Mouse (Mus musculus) MEL (cell line): ENCODE results near the gene Vstm2b. TPM values are rescaled to one million over a fixed set of nuclear protein-coding genes. Genes with fewer than 3 reads are reported as not detected.

Source experiments
- DNase-seq: peaks from one replicate; pipeline ENCODE4 v3.0.0; 2011; ENCODE audit warnings: low read depth, low spot score
- H3K27ac ChIP-seq: 2 replicates; pipeline ENCODE4 v1.5.1; 2012; ENCODE audit warnings: low read depth, mild to moderate bottlenecking, control low read depth, low read length, moderate library complexity; ENCODE audit not compliant: control insufficient read depth
- H3K27me3 ChIP-seq, 2 experiments: fragments of 150-350 bp in 1 of 2; sonication (generic) in 1 of 2; 2 replicates each; pipeline ENCODE4 v1.6.1; 2012; ENCODE audit warnings: low read length in 2 of 2, mild to moderate bottlenecking in 2 of 2, improper control_type of control experiment in 1 of 2, moderate library complexity in 1 of 2; ENCODE audit not compliant: insufficient read depth in 2 of 2, control insufficient read depth in 1 of 2
- H3K36me3 ChIP-seq, 2 experiments: 2 replicates each; pipeline ENCODE4 v1.6.1; 2012 to 2014; ENCODE audit warnings: low read length in 2 of 2, improper control_type of control experiment in 1 of 2, inconsistent platforms in 1 of 2, mild to moderate bottlenecking in 1 of 2; ENCODE audit not compliant: insufficient read depth in 2 of 2, control insufficient read depth in 1 of 2
- H3K4me1 ChIP-seq, 2 experiments: fragments of 150-350 bp in 1 of 2; sonication (generic) in 1 of 2; 2 replicates each; pipeline ENCODE4 v1.6.1; 2012; ENCODE audit warnings: low read length in 2 of 2, improper control_type of control experiment in 1 of 2, mild to moderate bottlenecking in 1 of 2; ENCODE audit not compliant: insufficient read depth in 2 of 2, control insufficient read depth in 1 of 2
- H3K4me3 ChIP-seq, 2 experiments: fragments of 150-350 bp in 1 of 2; sonication (generic) in 1 of 2; 2 replicates each; pipeline ENCODE4 v1.5.1; 2012; ENCODE audit warnings: low read depth in 2 of 2, low read length in 2 of 2, mild to moderate bottlenecking in 2 of 2, moderate library complexity in 2 of 2, control low read depth in 1 of 2, improper control_type of control experiment in 1 of 2; ENCODE audit not compliant: control insufficient read depth in 1 of 2, insufficient read depth in 1 of 2
- H3K79me2 ChIP-seq: 2 replicates; pipeline ENCODE4 v1.6.1; 2012; ENCODE audit warnings: mild to moderate bottlenecking, low read length, moderate library complexity; ENCODE audit not compliant: control insufficient read depth, poor library complexity, insufficient read depth
- H3K9ac ChIP-seq: 2 replicates; pipeline ENCODE4 v1.6.1; 2012; ENCODE audit warnings: low read depth, mild to moderate bottlenecking, control low read depth, low read length, moderate library complexity; ENCODE audit not compliant: control insufficient read depth, poor library complexity, severe bottlenecking
- H3K9me3 ChIP-seq: fragments of 150-350 bp; sonication (generic); replicated peaks from 2 replicates; pipeline ENCODE4 v1.6.1; 2012; ENCODE audit warnings: mild to moderate bottlenecking, low read length, improper control_type of control experiment, moderate library complexity; ENCODE audit not compliant: insufficient read depth
- CHD1 ChIP-seq: IDR thresholded peaks from 2 replicates; pipeline ENCODE4 v1.6.1; 2012; ENCODE audit warnings: low read depth, mild to moderate bottlenecking, inconsistent platforms, low read length, improper control_type of control experiment
- CTCF ChIP-seq, 3 experiments: IDR thresholded peaks in 2 of 3; conservative IDR thresholded peaks in 1 of 3; 2 replicates each; pipeline ENCODE4 v1.5.1; 2011 to 2012; ENCODE audit warnings: low read length in 3 of 3, low read depth in 2 of 3, mild to moderate bottlenecking in 2 of 3, improper control_type of control experiment in 1 of 3, inconsistent platforms in 1 of 3, mixed read lengths in 1 of 3, moderate library complexity in 1 of 3; ENCODE audit not compliant: control insufficient read depth in 1 of 3, insufficient read depth in 1 of 3, poor library complexity in 1 of 3, severe bottlenecking in 1 of 3
- GABPA ChIP-seq: IDR thresholded peaks from 2 replicates; pipeline ENCODE4 v1.6.1; 2012; ENCODE audit warnings: low read depth, mild to moderate bottlenecking, inconsistent platforms, low read length, improper control_type of control experiment, moderate library complexity
- HCFC1 ChIP-seq: IDR thresholded peaks from 2 replicates; pipeline ENCODE4 v1.6.1; 2012; ENCODE audit warnings: low read depth, mild to moderate bottlenecking, inconsistent platforms, low read length, improper control_type of control experiment, moderate library complexity
- JUND ChIP-seq: IDR thresholded peaks from 2 replicates; pipeline ENCODE4 v1.6.1; 2011; ENCODE audit warnings: low read depth, mild to moderate bottlenecking, improper control_type of control experiment, low read length
- MAFK ChIP-seq: IDR thresholded peaks from 2 replicates; pipeline ENCODE4 v1.6.1; 2011; ENCODE audit warnings: low read depth, mild to moderate bottlenecking, low read length, improper control_type of control experiment, borderline replicate concordance
- MAZ ChIP-seq: IDR thresholded peaks from 2 replicates; pipeline ENCODE4 v1.6.1; 2012; ENCODE audit warnings: low read depth, mild to moderate bottlenecking, inconsistent platforms, low read length, improper control_type of control experiment
- MEF2A ChIP-seq: IDR thresholded peaks from 2 replicates; pipeline ENCODE4 v1.6.1; 2014; ENCODE audit warnings: low read depth, mild to moderate bottlenecking, inconsistent platforms, low read length, improper control_type of control experiment; ENCODE audit not compliant: poor library complexity, insufficient replicate concordance, severe bottlenecking; ENCODE audit errors: extremely low read depth
- MXI1 ChIP-seq: IDR thresholded peaks from 2 replicates; pipeline ENCODE4 v1.6.1; 2011; ENCODE audit warnings: mild to moderate bottlenecking, low read depth, low read length, improper control_type of control experiment
- MYC ChIP-seq: IDR thresholded peaks from 2 replicates; pipeline ENCODE4 v1.6.1; 2011; ENCODE audit warnings: low read depth, mild to moderate bottlenecking, low read length, improper control_type of control experiment, moderate library complexity
- NELFE ChIP-seq: IDR thresholded peaks from 2 replicates; pipeline ENCODE4 v1.6.1; 2011; ENCODE audit warnings: low read depth, low read length, improper control_type of control experiment
- NRF1 ChIP-seq: IDR thresholded peaks from 2 replicates; pipeline ENCODE4 v1.6.1; 2014; ENCODE audit warnings: low read depth, mild to moderate bottlenecking, inconsistent platforms, low read length, improper control_type of control experiment, moderate library complexity; ENCODE audit not compliant: poor library complexity, insufficient read depth, severe bottlenecking
- POLR2AphosphoS2 ChIP-seq: IDR thresholded peaks from 2 replicates; pipeline ENCODE4 v1.6.1; 2011; ENCODE audit warnings: low read length, improper control_type of control experiment
- RCOR1 ChIP-seq: IDR thresholded peaks from 2 replicates; pipeline ENCODE4 v1.6.1; 2012; ENCODE audit warnings: low read depth, mild to moderate bottlenecking, inconsistent platforms, low read length, improper control_type of control experiment
- SIN3A ChIP-seq: IDR thresholded peaks from 2 replicates; pipeline ENCODE4 v1.6.1; 2012; ENCODE audit warnings: low read length, improper control_type of control experiment, inconsistent platforms
- TAL1 ChIP-seq: IDR thresholded peaks from 2 replicates; pipeline ENCODE4 v1.6.1; 2012; ENCODE audit warnings: mild to moderate bottlenecking, inconsistent platforms, low read length, moderate library complexity, mixed read lengths
- TBP ChIP-seq: IDR thresholded peaks from 2 replicates; pipeline ENCODE4 v1.8.0; 2011; ENCODE audit warnings: low read depth, low read length, improper control_type of control experiment
- TCF12 ChIP-seq: IDR thresholded peaks from 2 replicates; pipeline ENCODE4 v1.6.1; 2014; ENCODE audit warnings: low read depth, mild to moderate bottlenecking, inconsistent platforms, low read length, improper control_type of control experiment, moderate library complexity
- UBTF ChIP-seq: IDR thresholded peaks from 2 replicates; pipeline ENCODE4 v1.6.1; 2012; ENCODE audit warnings: low read depth, mild to moderate bottlenecking, inconsistent platforms, low read length, improper control_type of control experiment, moderate library complexity, borderline replicate concordance; ENCODE audit not compliant: insufficient read depth
- USF2 ChIP-seq, 2 experiments: IDR thresholded peaks; 2 replicates each; pipeline ENCODE4 v1.6.1; 2011 to 2012; ENCODE audit warnings: improper control_type of control experiment in 2 of 2, low read length in 2 of 2, borderline replicate concordance in 1 of 2, inconsistent platforms in 1 of 2, low read depth in 1 of 2, mild to moderate bottlenecking in 1 of 2; ENCODE audit not compliant: insufficient read depth in 1 of 2
- ZKSCAN1 ChIP-seq: IDR thresholded peaks from 2 replicates; pipeline ENCODE4 v1.6.1; 2012; ENCODE audit warnings: low read depth, mild to moderate bottlenecking, inconsistent platforms, low read length, improper control_type of control experiment, moderate library complexity
- ZNF384 ChIP-seq: IDR thresholded peaks from 2 replicates; pipeline ENCODE4 v1.6.1; 2012; ENCODE audit warnings: low read depth, mild to moderate bottlenecking, inconsistent platforms, low read length, improper control_type of control experiment
- polyA plus RNA-seq, 2 experiments: library from polyadenylated mRNA; stranded (reverse) in 1 of 2; unstranded in 1 of 2; fragments of >175 nt in 1 of 2; fragments of >200 nt in 1 of 2; gene quantifications; 2 replicates each; pipeline versions ENCODE4 v1.2.1 to v1.2.4; 2012; ENCODE audit warnings: low replicate concordance in 2 of 2, low read depth in 1 of 2; ENCODE audit not compliant: insufficient read length in 2 of 2, insufficient read depth in 1 of 2, missing spikeins in 1 of 2
- total RNA-seq: library from RNA; depleted of rRNA; stranded (reverse); fragments of 300-350 nt; gene quantifications from 2 replicates; pipeline ENCODE4 v1.2.3, GENCODE M21; 2012

The Vstm2b gene
- total and polyA plus RNA-seq, 3 experiments: not detected

DNA sequence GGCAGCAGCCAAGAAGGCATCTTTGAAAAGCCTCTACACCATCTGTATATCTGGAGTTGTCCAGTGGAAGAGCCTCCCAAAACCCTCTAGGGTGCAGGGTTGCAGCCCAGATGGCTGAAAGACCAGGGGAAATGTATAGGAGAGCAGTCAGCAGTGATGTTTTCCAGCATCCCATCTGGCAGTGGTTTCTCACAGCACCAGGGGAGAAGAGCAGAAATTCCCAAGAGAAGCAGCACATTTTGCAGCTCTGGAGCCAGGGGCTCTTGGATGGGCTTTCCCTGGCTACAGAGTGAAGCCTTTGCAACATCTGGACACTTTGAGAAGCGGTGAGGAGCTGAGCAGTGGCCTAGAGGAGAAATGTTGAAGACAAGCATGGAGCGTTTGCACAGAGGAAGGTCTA, 30.3 kb downstream of the Vstm2b start:
- no peak overlapping the region for H3K9ac ChIP-seq
- H3K9me3 ChIP-seq: no peaks in the 10 kb centered on the region
- H3K27me3 ChIP-seq: no peaks in the 10 kb centered on the region
- TF ChIP-seq TBP (no peak), ZNF384 (no peak), MYC (no peak), TCF12 (no peak)
- H3K4me3 ChIP-seq: no peak overlapping the region
- H3K36me3 ChIP-seq: no peaks in the 10 kb centered on the region
- H3K79me2 ChIP-seq: no peaks in the 10 kb centered on the region
- H3K27ac ChIP-seq: no peak overlapping the region
- H3K4me1 ChIP-seq: no peaks in the 10 kb centered on the region
- no peak for DNase-seq

DNA sequence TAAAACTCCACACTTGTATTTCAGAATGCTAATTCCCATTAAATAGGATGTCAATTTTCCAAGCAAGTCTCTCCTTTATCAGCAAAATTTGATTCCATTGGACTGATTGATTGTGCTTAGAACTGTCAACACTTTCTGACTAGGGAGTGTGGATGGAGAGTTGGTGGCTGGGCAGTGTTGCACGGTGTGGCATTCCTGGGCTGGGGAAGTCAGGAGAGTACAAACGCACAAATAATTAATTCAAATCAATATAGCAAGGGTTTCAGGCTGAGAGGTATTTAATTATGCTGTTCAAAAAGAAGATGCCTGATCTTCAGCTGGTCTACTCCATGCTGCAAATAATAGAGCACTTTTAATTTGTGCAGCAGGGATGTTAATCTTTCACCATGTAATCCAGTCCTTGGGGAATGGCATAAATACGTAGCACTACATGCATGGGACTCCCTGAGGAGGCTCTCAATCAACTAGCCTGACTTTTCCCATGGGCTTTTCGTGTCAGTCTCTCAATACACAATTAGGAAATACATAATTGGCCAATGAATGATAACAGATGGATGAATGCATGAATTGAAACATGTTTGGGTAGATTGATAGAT, 38.6 kb downstream of the Vstm2b start:
- Histone ChIP-seq H3K4me1 (no peaks in the 10 kb centered on the region), H3K36me3 (no peaks in the 10 kb centered on the region), H3K9ac (no peak overlapping the region), H3K27ac (no peak overlapping the region), H3K4me3 (no peak overlapping the region), H3K9me3 (no peaks in the 10 kb centered on the region), H3K79me2 (no peaks in the 10 kb centered on the region), H3K27me3 (no peaks in the 10 kb centered on the region)
- TF ChIP-seq TBP: no peak
- no peak for TF ChIP-seq MEF2A
- no peak for TF ChIP-seq JUND
- no peak for TF ChIP-seq GABPA
- TF ChIP-seq MAFK: no peak
- no peak for TF ChIP-seq POLR2AphosphoS2
- no peak for TF ChIP-seq CHD1
- no peak for TF ChIP-seq UBTF
- no peak for TF ChIP-seq NELFE
- no peak for TF ChIP-seq SIN3A
- TF ChIP-seq HCFC1: no peak
- no peak for TF ChIP-seq MXI1
- TF ChIP-seq CTCF (IDR thresholded peaks at IDR 0.05 in 2 of 3, conservative IDR thresholded peaks at IDR 0.05 in 1 of 3; ENCODE audit: control insufficient read depth in 1 of 3, insufficient read depth in 1 of 3, low read depth in 2 of 3, low read length in 3 of 3, poor library complexity in 1 of 3, severe bottlenecking in 1 of 3): no peak
- no peak for TF ChIP-seq ZKSCAN1
- TF ChIP-seq NRF1: no peak
- no peak for TF ChIP-seq RCOR1
- TF ChIP-seq TAL1: no peak
- no peak for TF ChIP-seq MAZ
- TF ChIP-seq USF2 (IDR thresholded peaks at IDR 0.05; ENCODE audit: borderline replicate concordance in 1 of 2, insufficient read depth in 1 of 2, low read depth in 1 of 2, low read length in 2 of 2): no peak
- no peak for DNase-seq
